Mouse (Mus musculus) cerebellum, adult 2 months (tissue): ENCODE data around the gene Gss.

Experiments used
- CTCF ChIP-seq: fragments of 200-500 bp; IDR thresholded peaks from 2 replicates; pipeline ENCODE4 v1.5.1; 2011; ENCODE audit warnings: low read depth, mild to moderate bottlenecking, control low read depth, low read length, moderate library complexity, borderline replicate concordance; ENCODE audit not compliant: insufficient read depth
- POLR2A ChIP-seq: fragments of 200-500 bp; IDR thresholded peaks from 2 replicates; pipeline ENCODE4 v1.6.1; 2011; ENCODE audit warnings: low read length, control low read depth, borderline replicate concordance; ENCODE audit not compliant: insufficient read depth

GRCm38 (mm10) chr2:155628112-155628511 lies 35.5 kb upstream of the Gss start:
- TF ChIP-seq POLR2A (no peak), CTCF (no peak)
